Mouse (Mus musculus) heart, adult 18-20 months (tissue): Measurements from ENCODE around the gene Trim14. TPM values are rescaled to one million over a fixed set of nuclear protein-coding genes. Genes with fewer than 3 reads are reported as not detected.
A peak's percentile ranks its signal among the peaks of the same experiment; 100 is the strongest.

ENCODE experiments used
- DNase-seq, 2 experiments: peaks; one replicate each; pipeline ENCODE4 v3.0.0; 2021 to 2022; ENCODE audit warnings: mixed read lengths in 1 of 2
- total RNA-seq, 2 experiments: library from RNA; stranded (reverse); gene quantifications; 2 replicates each; pipeline ENCODE4 v1.2.3; 2021

Gene Trim14
- total RNA-seq, 2 experiments from 2014 or later: 1.8 to 3.0 TPM

DNA sequence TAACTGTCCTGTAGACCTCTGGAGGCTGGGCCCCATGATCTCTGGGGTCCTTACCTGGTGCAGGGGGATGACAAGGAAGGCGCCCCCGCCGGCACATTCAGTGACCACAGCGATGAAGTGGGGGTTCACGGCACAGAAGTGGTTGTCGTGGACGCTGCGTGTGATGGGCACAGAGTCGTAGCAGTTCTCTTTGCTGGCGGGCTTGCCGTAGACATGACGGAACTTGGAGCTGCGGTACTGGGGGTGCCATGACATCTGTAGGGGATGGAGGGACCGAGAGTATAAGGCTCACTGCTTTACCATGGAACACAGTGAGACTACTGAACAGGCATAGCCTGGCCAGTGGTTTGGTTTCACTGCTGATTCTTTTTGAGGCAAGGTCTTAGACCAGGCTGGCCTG, 26.9 kb upstream of the Trim14 start:
- no peak for DNase-seq

- DNase-seq: no peak
These were observed 26.1 kb upstream of the Trim14 start for GRCm38 (mm10) chr4:46562037-46562436.

- no peak for DNase-seq
These were observed 24.2 kb upstream of the Trim14 start for GRCm38 (mm10) chr4:46560069-46560705.

- no peak for DNase-seq
These were observed 23.0 kb upstream of the Trim14 start for GRCm38 (mm10) chr4:46558672-46559667.

- no peak for DNase-seq
These were observed 21.0 kb upstream of the Trim14 start for GRCm38 (mm10) chr4:46556933-46557332.

GRCm38 (mm10) chr4:46555762-46556161, 19.8 kb upstream of the Trim14 start:
- no peak for DNase-seq

DNA sequence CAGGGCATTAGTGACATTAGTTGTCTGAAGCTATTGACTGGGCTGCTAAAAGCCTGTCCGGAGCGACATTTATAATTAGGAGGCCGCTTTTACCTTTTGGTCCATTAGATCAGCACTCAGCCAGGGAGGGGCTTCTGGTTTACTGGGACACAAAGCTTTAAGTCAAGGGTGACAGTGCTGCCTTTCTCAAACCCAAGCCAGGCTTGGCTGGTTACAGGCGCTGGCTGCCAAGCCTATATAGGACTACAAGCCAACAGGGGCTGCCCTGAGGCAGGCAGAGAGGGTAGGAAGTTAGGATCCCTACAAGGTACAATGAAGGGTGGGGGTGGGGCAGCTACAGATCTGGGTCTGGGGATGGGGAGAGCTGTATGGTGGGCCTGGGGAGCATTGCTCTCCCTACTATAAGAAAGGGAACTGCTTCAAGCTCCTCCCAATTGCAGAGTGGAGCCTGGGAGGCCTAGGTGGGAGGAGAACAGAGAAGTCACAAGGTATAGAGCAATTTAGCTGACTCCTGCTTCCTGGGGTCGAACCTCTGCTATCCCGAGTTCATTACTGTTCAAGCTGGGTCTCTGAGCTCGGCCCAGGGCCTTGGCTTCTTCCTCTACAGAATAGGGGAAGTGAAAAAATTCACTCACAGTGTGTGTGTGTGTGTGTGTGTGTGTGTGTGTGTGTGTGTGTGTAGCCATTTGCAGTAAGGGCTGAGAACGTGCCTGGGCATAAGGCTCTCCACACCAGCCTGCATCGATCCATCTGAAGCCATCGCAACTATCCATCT, 18.5 kb upstream of the Trim14 start:
- DNase-seq: peak; percentile 30 to 59

- DNase-seq: peak; percentile 18 to 37
These were observed 17.9 kb upstream of the Trim14 start for GRCm38 (mm10) chr4:46553864-46554263.

DNA sequence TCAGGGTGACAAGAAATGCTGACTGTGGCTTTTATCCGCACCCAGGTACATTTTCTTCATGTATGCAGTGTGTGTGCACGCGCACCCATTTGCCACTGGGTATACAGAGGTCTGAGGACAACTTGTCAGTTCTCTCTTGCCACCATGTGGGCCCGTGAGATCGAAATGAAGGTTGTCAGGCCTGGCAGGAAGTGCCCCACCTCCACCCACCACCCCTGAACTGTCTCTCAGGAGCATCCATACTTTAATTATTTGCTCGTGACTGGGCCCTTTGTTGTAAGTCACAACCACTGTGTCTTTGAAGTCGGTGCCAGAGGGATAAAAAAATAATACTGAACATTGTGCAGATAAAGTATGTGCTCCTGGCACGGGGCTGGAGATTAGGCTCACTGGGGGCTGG, 14.5 kb upstream of the Trim14 start:
- DNase-seq: no peak

DNA sequence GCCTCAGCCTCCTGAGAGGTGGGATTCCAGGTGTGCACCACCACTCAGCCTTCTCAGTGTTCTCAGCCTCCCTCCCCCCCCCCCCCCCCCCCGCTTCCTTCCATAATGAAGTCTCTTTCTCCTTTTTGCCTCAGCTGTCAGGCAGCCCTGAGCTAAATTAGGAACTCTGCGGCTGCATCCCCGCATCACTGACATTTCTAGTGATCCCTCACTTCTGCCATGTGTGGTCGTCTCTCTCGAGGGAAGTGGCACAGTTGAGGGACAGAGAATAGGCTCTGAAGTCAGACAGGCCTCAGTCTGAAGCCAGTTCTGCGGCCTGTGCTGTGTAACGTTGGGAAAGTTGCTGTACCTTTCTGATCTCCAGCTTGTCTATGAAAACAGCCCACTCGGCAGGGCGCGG, 14.0 kb upstream of the Trim14 start:
- DNase-seq: no peak

GRCm38 (mm10) chr4:46546709-46547108, 10.8 kb upstream of the Trim14 start:
- DNase-seq: no peak

DNA sequence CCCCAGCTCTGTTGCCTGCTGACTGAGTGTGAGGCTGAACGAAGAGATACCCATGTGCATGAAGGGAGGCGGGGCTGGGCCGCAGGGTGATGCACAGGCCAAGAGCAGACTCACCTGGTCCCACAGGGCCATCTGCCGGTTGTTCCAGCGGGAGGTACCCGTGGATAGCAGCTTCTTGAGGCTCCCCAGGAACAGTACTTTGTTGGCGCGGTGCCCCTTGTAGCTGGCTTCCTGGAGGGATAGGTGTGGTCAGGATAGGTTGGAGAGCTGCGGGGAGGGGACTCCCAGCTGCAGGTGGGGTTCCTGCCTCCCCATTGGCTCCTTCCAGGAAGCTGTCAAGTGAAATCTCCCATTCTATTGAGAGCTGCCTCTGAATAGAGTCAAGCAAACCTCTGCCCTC, 9.6 kb upstream of the Trim14 start:
- no peak for DNase-seq

DNA sequence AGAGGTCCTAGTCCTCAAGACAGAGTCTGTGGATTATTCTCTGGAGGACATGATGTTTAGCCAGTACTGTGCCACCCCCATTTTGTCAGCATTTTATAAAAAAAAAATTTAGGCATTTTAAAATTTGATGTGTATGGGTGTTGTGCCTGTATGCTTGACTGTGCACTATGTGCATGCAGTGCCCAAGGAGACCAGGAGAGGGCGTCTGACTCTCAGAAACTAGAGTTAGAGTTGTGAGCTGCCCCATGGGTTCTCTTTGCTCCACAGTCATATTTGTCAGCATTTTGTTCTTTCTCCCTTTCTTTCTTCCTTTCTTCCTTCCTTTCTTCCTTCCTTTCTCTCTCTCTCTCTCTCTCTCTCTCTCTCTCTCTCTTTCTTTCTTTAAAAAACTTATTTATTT, 8.4 kb upstream of the Trim14 start:
- DNase-seq: no peak

- DNase-seq: no peak
These were observed 7.6 kb upstream of the Trim14 start for GRCm38 (mm10) chr4:46543366-46544050.

GRCm38 (mm10) chr4:46541707-46542106, 5.8 kb upstream of the Trim14 start:
- DNase-seq: no peak

DNA sequence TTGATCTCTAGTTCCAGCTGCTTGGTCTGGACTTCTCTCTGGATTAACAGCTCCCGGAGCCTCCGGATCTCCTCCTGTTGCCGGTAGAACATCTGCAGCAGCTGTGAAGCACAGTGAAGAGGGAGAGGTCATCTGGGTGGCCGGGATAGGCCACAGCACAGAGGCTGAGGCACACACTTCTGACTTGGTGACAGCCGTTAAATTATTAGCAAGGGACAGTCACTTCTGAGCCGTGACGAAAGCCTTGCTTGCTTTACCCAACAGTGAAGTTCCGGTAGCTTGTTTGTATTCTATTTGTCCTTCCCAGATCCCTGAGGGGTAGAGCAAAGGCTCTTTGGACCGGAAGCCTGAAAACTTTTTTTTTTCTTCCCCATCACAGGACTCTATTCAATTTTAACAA, 3.2 kb upstream of the Trim14 start:
- DNase-seq: no peak

GRCm38 (mm10) chr4:46535094-46535830, 679 bp downstream of the Trim14 start:
- peak; percentile 33 to 48 for DNase-seq

DNA sequence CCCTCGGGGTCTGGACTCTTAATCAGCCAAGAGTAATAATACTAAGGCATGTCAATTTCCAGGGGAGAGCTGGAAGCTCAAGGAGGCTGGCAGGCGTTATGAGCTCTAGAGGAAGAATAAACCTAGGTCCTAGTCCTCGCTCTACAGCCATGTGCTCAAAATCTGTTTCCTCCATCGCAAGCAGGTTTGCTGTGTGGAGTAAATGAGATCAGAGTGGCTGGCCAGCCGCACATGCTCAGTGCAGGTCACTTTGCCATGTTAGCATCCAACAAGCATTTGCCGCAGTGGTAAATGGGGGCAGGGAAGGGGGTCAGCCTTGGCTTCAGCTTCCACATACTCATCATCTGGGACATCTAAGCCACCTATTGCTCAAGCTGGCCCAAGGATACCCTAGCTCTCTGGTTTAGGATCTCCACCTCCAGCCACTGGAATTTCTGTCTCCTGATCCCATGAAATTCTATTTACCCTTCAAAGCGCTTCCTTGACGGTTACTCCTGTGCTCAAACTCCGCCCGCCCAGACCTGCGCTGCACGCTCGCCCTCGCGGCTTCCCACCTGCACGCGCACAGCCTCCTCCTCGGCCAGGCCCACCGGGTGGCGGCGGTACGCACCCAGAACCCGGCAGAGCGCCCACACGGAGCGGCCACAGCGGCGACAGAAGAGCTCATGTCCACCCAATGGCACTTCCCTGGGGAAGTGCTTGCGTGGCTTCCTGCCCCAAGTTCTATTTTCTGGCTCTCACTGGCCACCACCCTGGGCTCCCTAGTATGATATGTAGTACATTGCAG, 1.8 kb downstream of the Trim14 start:
- DNase-seq: peak in 1 of 2 experiments; percentile 55

GRCm38 (mm10) chr4:46532926-46533325, 3.0 kb downstream of the Trim14 start:
- no peak for DNase-seq

DNA sequence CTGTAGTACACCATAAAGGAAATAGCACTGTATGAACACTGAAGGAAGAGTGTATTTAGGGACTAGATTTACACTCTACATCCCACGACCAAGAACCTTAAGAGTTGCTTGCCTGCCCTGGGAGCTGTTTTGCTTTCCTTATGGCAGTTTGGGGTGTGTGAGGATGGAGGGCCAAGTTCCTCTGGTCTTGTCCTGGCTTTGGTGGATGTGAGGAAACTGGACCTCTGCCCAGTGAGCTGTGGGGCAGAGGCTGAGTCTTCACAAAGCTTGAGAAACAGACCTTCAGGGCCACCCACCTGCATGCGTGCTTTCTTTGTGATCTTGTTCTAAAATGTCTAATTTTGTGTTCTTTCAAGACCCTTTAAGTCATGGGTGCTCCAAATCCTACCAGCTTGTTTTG, 3.4 kb downstream of the Trim14 start:
- no peak for DNase-seq
